In genomic region chr8:79620000-79620399, GRCm38 (mm10) we compare ENCODE assay signal across 12 mouse cellular contexts. TPM values are rescaled to one million over a fixed set of nuclear protein-coding genes. Genes with fewer than 3 reads are reported as not detected.
DNase-seq lines count a peak whose midpoint lies in the region; ATAC-seq and TF ChIP-seq lines count a peak whose summit lies in the region.
"Had no signal": no experiment of that assay in that cellular context is flagged by ENCODE, and none has a peak within 500 bp of the region (broad histone marks: within the 10 kb centered on the region; RNA-seq: fewer than 3 reads in every experiment).

No protein-coding gene starts in this region.

- H3K4me1 ChIP-seq in liver, postnatal 0 days (ENCODE audit: insufficient read depth): peaks cover 10% of the 10 kb centered on the region
- H3K4me1 ChIP-seq in embryonic facial prominence, embryonic 10.5 days: peaks cover 22% of the 10 kb centered on the region
- peaks cover 40% of the 10 kb centered on the region for H3K4me1 ChIP-seq in heart, embryonic 12.5 days (replicated peaks)
- peaks cover 34% of the 10 kb centered on the region for H3K4me1 ChIP-seq in liver, embryonic 13.5 days (replicated peaks)

- no peak overlapping the region for H3K4me3 ChIP-seq in liver, postnatal 0 days (ENCODE audit: low read depth, low read length)
- no peak overlapping the region for H3K4me3 ChIP-seq in embryonic facial prominence, embryonic 10.5 days
- H3K4me3 ChIP-seq in heart, embryonic 12.5 days: no peak overlapping the region
- H3K4me3 ChIP-seq in liver, embryonic 13.5 days (replicated peaks): no peak overlapping the region
- H3K4me3 ChIP-seq in left cerebral cortex, adult 2 months: no peak overlapping the region
- H3K4me3 ChIP-seq: embryonic facial prominence, embryonic 13.5 days had no signal

- no peaks in the 10 kb centered on the region for H3K36me3 ChIP-seq in liver, postnatal 0 days (replicated peaks; ENCODE audit: insufficient read depth, low read length)
- H3K36me3 ChIP-seq in embryonic facial prominence, embryonic 10.5 days (replicated peaks): no peaks in the 10 kb centered on the region
- H3K36me3 ChIP-seq in heart, embryonic 12.5 days: no peaks in the 10 kb centered on the region
- H3K36me3 ChIP-seq in liver, embryonic 13.5 days: no peaks in the 10 kb centered on the region
- H3K36me3 ChIP-seq: embryonic facial prominence, embryonic 13.5 days had no signal

- no peak for TF ChIP-seq CTCF in liver, postnatal 0 days (IDR thresholded peaks at IDR 0.05; ENCODE audit: low read depth)
- no peak for TF ChIP-seq CTCF in left cerebral cortex, adult 2 months (IDR thresholded peaks at IDR 0.05)

- H3K27ac ChIP-seq in liver, postnatal 0 days (ENCODE audit: low read depth): no peak overlapping the region
- H3K27ac ChIP-seq in embryonic facial prominence, embryonic 10.5 days (replicated peaks): 0 out of 2 replicates have a peak overlapping the region, but pooled peaks have one; percentile 3
- H3K27ac ChIP-seq in heart, embryonic 12.5 days (ENCODE audit: poor library complexity, severe bottlenecking): peak overlapping the region; percentile 94
- H3K27ac ChIP-seq in liver, embryonic 13.5 days: peak overlapping the region; percentile 51
- H3K27ac ChIP-seq in left cerebral cortex, adult 2 months: no peak overlapping the region
- H3K27ac ChIP-seq: embryonic facial prominence, embryonic 13.5 days had no signal

- H3K9me3 ChIP-seq in liver, postnatal 0 days (ENCODE audit: low read length): no peaks in the 10 kb centered on the region
- H3K9me3 ChIP-seq in embryonic facial prominence, embryonic 10.5 days: no peaks in the 10 kb centered on the region
- no peaks in the 10 kb centered on the region for H3K9me3 ChIP-seq in heart, embryonic 12.5 days (replicated peaks)
- no peaks in the 10 kb centered on the region for H3K9me3 ChIP-seq in liver, embryonic 13.5 days (replicated peaks)
- H3K9me3 ChIP-seq: embryonic facial prominence, embryonic 13.5 days had no signal

- intact Hi-C loops in left cerebral cortex, adult 2 months (cut with DNase I): no loop called here

- WGBS in liver, postnatal 0 days (ENCODE audit: insufficient replicate concordance): 15% methylated on average over 3 of the region's 3 CpGs
- WGBS in embryonic facial prominence, embryonic 10.5 days: 59% methylated on average over 3 of the region's 3 CpGs
- 2% methylated on average over 3 of the region's 3 CpGs for WGBS in heart, embryonic 12.5 days
- WGBS in liver, embryonic 13.5 days (ENCODE audit: insufficient replicate concordance): 3% methylated on average over 3 of the region's 3 CpGs

- no peak overlapping the region for H3K9ac ChIP-seq in liver, postnatal 0 days (replicated peaks)
- no peak overlapping the region for H3K9ac ChIP-seq in heart, embryonic 12.5 days
- peak overlapping the region; percentile 29; the same call in 1 of the 2 replicates for H3K9ac ChIP-seq in liver, embryonic 13.5 days
- H3K9ac ChIP-seq: embryonic facial prominence, embryonic 13.5 days had no signal

- no peak for ATAC-seq in liver, postnatal 0 days
- peak; percentile 93 for ATAC-seq in heart, embryonic 12.5 days (ENCODE audit: insufficient number of reproducible peaks, low FRiP score)
- ATAC-seq in liver, embryonic 13.5 days (ENCODE audit: low read depth): peak; percentile 90
- ATAC-seq: inflammation-experienced regulatory T-cells, adult 6 months had no signal

- no peak for TF ChIP-seq EP300 in liver, postnatal 0 days (IDR thresholded peaks at IDR 0.05; ENCODE audit: low read depth)

- DNase-seq in liver: peak; percentile 51
- no peak for DNase-seq in liver, postnatal 0 days
- DNase-seq in embryonic facial prominence, embryonic 10.5 days (ENCODE audit: low spot score): no peak
- peak; percentile 22 for DNase-seq in liver, embryonic 13.5 days
- DNase-seq in spleen, postnatal 4 days (ENCODE audit: low spot score in 2 of 2): no peak
- no peak for DNase-seq in left cerebral cortex, adult 2 months (ENCODE audit: extremely low spot score in 1 of 2, low spot score in 2 of 2)
- DNase-seq: layer of hippocampus, postnatal 36 days; lung, postnatal 36 days; spleen, adult 18-20 months had no signal

- no peaks in the 10 kb centered on the region for H3K27me3 ChIP-seq in liver, postnatal 0 days (ENCODE audit: insufficient read depth, low read length)
- no peaks in the 10 kb centered on the region for H3K27me3 ChIP-seq in embryonic facial prominence, embryonic 10.5 days (replicated peaks; ENCODE audit: low read depth, poor library complexity, severe bottlenecking)
- H3K27me3 ChIP-seq in heart, embryonic 12.5 days (replicated peaks): no peaks in the 10 kb centered on the region
- no peaks in the 10 kb centered on the region for H3K27me3 ChIP-seq in liver, embryonic 13.5 days
- H3K27me3 ChIP-seq: embryonic facial prominence, embryonic 13.5 days had no signal

- H3K4me2 ChIP-seq in liver, postnatal 0 days (ENCODE audit: low read depth, low read length): no peak overlapping the region; the same call in 1 of the 2 replicates
- H3K4me2 ChIP-seq in heart, embryonic 12.5 days: peak overlapping the region; percentile 48
- peak overlapping the region; percentile 40 for H3K4me2 ChIP-seq in liver, embryonic 13.5 days
- H3K4me2 ChIP-seq: embryonic facial prominence, embryonic 13.5 days had no signal

RNA-seq across cellular contexts. Expression of gene Otud4, which starts 19.4 kb away (rescaled TPM):
- 5.1 and 5.3 TPM in 2 replicates for polyA plus RNA-seq in liver, postnatal 0 days (2015; fragmentation: Nextera tagmentation; extraction: Ambion mirVana)
- 16.1 and 17.8 TPM in 2 replicates for polyA plus RNA-seq in embryonic facial prominence, embryonic 10.5 days (2016; fragmentation: Nextera tagmentation; extraction: Ambion mirVana)
- polyA plus RNA-seq in heart, embryonic 12.5 days (2016; fragmentation: Nextera tagmentation; extraction: Ambion mirVana): 29.2 and 30.0 TPM in 2 replicates
- polyA plus RNA-seq in liver, embryonic 13.5 days (2015; fragmentation: Nextera tagmentation; extraction: Ambion mirVana): 6.6 and 8.5 TPM in 2 replicates
- total RNA-seq in left cerebral cortex, adult 2 months (2021): 10 to 100 TPM; 37.3 to 41.0 TPM

Comparison
In these comparisons a context has a peak if more than half of its experiments do, and no peak if none do; other contexts are left out.
1. DNase-seq: peak in liver (single experiment) and liver, embryonic 13.5 days (single experiment); none in liver, postnatal 0 days (single experiment), embryonic facial prominence, embryonic 10.5 days (single experiment), spleen, postnatal 4 days (0 of 2) and left cerebral cortex, adult 2 months (0 of 2).
2. H3K27ac ChIP-seq: peak in embryonic facial prominence, embryonic 10.5 days (single experiment), heart, embryonic 12.5 days (single experiment) and liver, embryonic 13.5 days (single experiment); none in liver, postnatal 0 days (single experiment) and left cerebral cortex, adult 2 months (single experiment).